Mouse (Mus musculus): ENCODE measurements around the gene Ttc23.

The Ttc23 gene

DNA sequence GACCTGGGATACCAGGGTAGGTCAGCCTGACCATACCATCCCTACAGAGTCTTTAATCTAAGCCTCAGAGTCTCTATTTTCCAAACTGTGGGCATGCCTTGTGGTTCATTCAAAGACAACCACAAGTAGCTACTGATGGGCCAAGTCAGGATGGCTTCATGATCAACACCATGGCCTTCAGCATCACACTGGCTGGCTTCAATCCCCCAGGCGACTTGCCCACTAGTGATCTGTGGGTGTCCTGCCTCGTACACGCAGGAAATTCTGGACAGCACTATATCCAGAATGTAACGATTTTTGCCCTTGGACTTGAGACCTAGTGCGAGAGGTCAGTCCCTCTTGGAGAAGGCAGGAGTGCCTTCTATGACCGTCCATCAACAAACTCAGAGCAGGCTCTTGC lies 153.3 kb downstream of the Ttc23 start:
- no peak for DNase-seq (ENCODE audit: low read depth, low spot score)

DNA sequence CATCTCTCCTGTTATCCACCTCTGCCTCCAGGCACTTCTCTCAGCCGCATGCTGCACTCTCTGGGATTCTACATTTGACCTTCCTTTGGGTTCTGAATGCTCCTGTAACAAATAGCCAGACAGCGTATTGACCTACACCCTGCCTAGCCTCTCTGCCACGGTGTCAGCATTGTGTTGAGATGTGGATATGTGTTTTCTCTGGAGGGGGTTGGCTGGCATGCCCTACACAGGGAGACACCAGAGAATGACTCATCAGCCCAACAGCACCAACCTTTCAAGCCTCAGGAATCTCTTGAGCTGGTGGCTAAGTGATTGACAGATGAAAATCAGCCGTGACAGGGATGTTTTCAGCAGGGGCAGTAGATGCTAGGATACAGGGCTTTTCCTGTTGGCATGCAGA lies 153.8 kb downstream of the Ttc23 start:
- DNase-seq (ENCODE audit: low read depth, low spot score), result no peak

DNA sequence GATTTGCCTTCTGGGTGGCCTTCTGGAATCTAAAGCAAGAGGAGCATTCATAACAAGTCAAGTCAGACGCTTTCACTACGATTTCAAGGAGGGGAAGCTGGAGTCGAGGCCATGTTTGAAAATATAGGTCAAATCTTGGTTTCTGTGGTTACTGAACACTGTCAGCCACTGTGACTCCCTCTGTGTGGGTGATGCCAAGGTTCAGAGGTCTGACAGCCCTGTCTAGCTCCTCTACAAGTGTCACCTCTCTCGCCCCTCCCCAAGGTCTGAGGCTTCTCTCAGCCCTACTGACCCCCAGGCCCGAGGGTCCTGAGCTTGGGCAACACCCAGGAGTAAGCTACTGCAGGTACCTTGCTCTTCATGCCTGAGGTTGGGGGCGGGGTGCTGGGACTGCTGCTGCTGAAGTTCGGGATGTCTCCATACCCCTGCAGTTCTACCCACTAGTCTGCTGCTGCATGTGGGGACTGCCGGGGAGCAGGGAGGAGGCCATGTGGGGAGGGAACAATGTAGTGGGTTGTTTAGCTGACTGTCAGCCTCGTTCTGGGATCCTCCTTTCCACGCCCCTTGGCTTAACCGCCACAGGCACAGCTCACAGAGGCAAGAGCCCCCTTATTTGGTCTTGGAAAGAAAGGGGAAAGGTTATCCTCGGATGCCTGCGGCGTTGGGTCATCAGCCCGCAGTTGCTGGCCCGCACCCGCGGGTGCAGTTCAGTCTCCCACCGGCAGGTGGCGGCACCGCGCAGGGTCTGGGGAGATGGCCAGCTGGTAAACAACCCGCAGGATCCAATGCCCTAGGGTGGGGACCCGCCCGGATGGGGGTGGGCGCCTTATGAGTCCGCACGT lies 156.0 kb downstream of the Ttc23 start:
- peak; percentile 64 for DNase-seq (ENCODE audit: low read depth, low spot score)

DNA sequence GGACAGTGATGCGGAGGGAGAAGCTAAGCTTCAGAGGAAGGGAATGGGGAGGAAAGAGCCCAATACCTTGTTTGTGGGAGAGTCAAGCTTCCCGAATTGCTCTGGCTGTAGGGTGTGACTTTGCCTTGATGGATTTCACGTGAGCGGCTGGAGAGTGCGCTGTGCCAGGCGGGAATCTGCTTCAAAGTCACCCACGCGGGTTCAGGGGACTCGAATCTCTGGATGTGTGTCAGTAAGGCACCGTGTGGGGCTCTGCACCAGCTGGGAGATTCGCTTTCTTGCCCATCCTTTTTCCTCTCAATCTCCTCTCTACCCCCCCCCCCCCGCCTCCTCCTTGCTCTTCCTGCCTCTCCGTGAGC lies 156.6 kb downstream of the Ttc23 start:
- DNase-seq (ENCODE audit: low read depth, low spot score), result no peak
